Mouse (Mus musculus) cerebellum, adult 2 months (tissue): Measurements from ENCODE around the gene Ppp6r2. TPM values are rescaled to one million over a fixed set of nuclear protein-coding genes. Genes with fewer than 3 reads are reported as not detected.

ENCODE experiments used
- DNase-seq, 2 experiments: peaks; one replicate each; pipeline ENCODE4 v3.0.0; 2021
- H3K27ac ChIP-seq: fragments of 200-500 bp; 2 replicates; pipeline ENCODE4 v1.5.1; 2012; ENCODE audit warnings: low read length, control low read depth, inconsistent platforms; ENCODE audit not compliant: insufficient read depth
- H3K27me3 ChIP-seq: fragments of 200-500 bp; 2 replicates; pipeline ENCODE4 v1.6.1; 2012; ENCODE audit warnings: inconsistent platforms, mild to moderate bottlenecking, low read length, moderate library complexity; ENCODE audit not compliant: control insufficient read depth, insufficient read depth
- H3K4me1 ChIP-seq: fragments of 200-500 bp; 2 replicates; pipeline ENCODE4 v1.6.1; 2011; ENCODE audit warnings: low read length; ENCODE audit not compliant: control insufficient read depth, insufficient read depth
- H3K4me3 ChIP-seq: fragments of 200-500 bp; replicated peaks from 2 replicates; pipeline ENCODE3; 2011; ENCODE audit warnings: mild to moderate bottlenecking, low read depth, low read length, control low read depth; ENCODE audit not compliant: insufficient read depth
- CTCF ChIP-seq: fragments of 200-500 bp; IDR thresholded peaks from 2 replicates; pipeline ENCODE4 v1.5.1; 2011; ENCODE audit warnings: low read depth, mild to moderate bottlenecking, control low read depth, low read length, moderate library complexity, borderline replicate concordance; ENCODE audit not compliant: insufficient read depth
- POLR2A ChIP-seq: fragments of 200-500 bp; IDR thresholded peaks from 2 replicates; pipeline ENCODE4 v1.6.1; 2011; ENCODE audit warnings: low read length, control low read depth, borderline replicate concordance; ENCODE audit not compliant: insufficient read depth
- WGBS: fragments of 180-500 bp; shearing (Covaris S2); methylation state at CpG from one replicate; pipeline ENCODE4 v1.1.7; 2018; 5-methylcytosine and 5-hydroxymethylcytosine counted together
- polyA plus RNA-seq: library from polyadenylated mRNA; depleted of rRNA; stranded (reverse); fragments of >200 nt; gene quantifications from 2 replicates; pipeline ENCODE4 v1.2.3, GENCODE M21; 2012

Ppp6r2 gene
- polyA plus RNA-seq, 1 experiment = 240 TPM

DNA sequence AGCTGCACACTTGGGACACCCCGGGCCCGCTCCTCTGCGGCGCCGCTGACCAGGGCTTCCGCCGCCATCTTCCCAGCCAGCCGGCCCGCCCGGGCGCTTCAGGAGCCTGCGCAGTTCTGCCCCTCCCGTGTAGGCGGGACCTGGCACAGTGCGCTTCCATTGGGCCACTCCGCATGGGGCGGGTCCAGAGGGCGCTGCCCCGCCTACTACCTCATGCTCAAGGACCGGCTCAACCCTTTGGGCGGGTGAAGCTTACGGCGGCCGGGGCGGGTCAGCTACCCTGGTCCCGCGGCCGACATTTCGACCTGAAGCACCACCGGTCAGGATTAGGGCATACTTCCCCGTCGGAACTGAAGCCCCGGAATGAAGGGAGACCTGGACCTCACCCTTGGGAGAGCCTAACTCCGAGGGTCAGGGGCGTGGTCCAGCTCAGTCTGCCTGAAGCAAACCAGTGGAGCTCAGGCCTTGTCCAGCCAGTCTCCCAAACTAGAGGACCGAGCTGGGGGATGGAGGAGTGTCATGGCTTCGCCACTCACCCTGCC lies 103.9 kb downstream of the Ppp6r2 start, which contains the start of gene Sbf1:
Gene Sbf1, minus strand, starts transcription at position 122 of the 542 bp plus-strand sequence.
- TF ChIP-seq POLR2A (peak; percentile 63; the same call in 1 of the 2 replicates), CTCF (no peak)
- Histone ChIP-seq H3K4me1 (peaks cover 27% of the 10 kb centered on the region), H3K27ac (peak within 1 kb of the TSS; percentile 67), H3K4me3 (peak within 1 kb of the TSS; percentile 80), H3K27me3 (no peaks in the 10 kb centered on the region)
- DNase-seq = peak; percentile 98 to 99
- WGBS = under 1% methylated on average over 37 of the region's 37 CpGs

DNA sequence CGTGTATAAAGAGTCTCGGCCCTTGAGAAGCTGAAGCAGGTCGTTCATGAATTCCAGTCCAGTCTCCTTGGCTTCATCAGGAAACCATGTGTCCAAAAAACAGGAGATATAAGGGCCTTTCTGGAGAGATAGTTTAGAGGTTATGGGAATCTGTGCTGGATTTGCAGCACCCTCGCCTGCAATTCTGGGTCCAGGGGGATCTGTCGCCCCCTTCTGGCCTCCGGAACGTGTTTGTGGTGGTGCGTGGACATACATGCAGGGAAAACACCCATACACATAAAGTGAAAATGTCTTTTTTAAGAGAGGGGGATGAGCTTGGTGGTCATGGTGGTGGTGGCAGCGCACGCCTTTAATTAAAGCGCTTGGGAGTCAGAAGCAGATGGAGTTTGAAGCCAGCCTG lies 104.8 kb downstream of the Ppp6r2 start:
- Histone ChIP-seq H3K4me1 (peaks cover 19% of the 10 kb centered on the region), H3K27me3 (no peaks in the 10 kb centered on the region), H3K27ac (no peak overlapping the region), H3K4me3 (no peak overlapping the region)
- 69% methylated on average over 11 of the region's 11 CpGs for WGBS
- TF ChIP-seq CTCF = peak; percentile 20; the same call in 1 of the 2 replicates
- no peak for TF ChIP-seq POLR2A
- peak in 1 of 2 experiments; percentile 27 for DNase-seq

DNA sequence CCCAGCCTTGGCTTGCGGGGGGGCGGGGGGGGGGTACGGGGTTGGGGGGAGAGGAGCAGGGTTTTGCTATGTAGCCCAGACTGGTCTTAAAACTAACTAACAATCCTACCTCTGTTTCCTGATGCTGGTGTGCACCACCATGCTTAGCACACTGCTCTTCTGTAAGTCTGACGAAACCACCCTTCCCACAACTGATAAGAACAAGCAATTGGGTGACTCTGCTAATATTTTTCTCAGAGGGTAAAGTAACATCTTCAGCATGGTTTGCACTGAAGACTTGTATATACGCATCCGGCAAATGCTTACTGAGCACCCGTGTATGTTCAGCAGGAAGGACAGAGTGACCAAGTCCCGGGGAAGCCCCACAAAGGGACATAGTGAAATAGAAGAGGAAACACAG lies 109.9 kb downstream of the Ppp6r2 start:
- Histone ChIP-seq H3K27me3 (no peaks in the 10 kb centered on the region), H3K4me1 (no peaks in the 10 kb centered on the region), H3K27ac (no peak overlapping the region), H3K4me3 (no peak overlapping the region)
- WGBS = 80% methylated on average over 8 of the region's 8 CpGs
- TF ChIP-seq POLR2A (no peak), CTCF (no peak)
- DNase-seq = no peak

DNA sequence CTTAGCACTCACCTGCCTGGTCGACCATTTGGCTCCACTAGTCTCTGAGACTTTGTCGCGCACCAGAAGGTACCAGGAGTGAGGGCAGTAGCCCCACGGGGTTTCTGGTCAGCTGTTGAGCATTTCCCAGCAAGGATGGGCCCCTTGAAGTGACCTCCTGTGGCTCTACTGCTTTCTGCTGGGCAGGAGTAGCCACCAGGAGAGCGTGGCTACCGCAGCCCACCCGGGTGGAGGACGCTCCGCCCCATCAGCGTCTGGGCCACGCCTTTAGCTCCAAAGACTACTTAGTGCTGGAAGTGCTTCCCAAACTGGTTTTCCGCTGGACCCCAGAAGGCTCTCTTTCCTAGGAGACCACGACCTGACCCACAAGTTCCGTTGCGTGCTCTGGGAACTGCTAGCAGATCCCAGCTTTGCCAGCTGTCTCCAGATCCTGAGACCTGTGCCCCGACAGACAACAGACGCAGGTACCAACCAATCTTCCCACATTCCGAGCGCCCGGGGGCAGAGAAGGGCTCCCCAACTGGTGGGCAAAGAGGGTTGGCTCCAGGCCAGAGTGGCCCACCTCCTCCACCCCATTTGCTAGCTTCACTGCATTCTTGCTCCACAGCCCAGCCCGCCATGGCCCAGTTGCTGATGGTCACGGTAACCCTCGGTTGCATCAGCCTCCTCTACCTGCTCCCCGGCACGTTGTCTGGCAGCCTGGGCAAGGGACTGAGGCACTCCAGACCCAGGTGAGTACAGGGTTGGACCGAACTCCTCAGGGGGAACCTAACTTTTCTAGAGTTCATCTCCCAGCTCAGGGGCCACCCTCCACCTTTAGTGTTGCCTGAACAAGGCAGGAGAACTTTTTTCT lies 111.5 kb downstream of the Ppp6r2 start, which contains the start of gene Adm2:
Gene Adm2, plus strand, starts transcription at position 51 of the 853 bp plus-strand sequence.
- TF ChIP-seq POLR2A = no peak
- no peak for TF ChIP-seq CTCF
- Histone ChIP-seq H3K4me1 (no peaks in the 10 kb centered on the region), H3K27ac (no peak within 1 kb of the TSS), H3K4me3 (no peak within 1 kb of the TSS), H3K27me3 (no peaks in the 10 kb centered on the region)
- DNase-seq = no peak
- 14% methylated on average over 26 of the region's 26 CpGs for WGBS

DNA sequence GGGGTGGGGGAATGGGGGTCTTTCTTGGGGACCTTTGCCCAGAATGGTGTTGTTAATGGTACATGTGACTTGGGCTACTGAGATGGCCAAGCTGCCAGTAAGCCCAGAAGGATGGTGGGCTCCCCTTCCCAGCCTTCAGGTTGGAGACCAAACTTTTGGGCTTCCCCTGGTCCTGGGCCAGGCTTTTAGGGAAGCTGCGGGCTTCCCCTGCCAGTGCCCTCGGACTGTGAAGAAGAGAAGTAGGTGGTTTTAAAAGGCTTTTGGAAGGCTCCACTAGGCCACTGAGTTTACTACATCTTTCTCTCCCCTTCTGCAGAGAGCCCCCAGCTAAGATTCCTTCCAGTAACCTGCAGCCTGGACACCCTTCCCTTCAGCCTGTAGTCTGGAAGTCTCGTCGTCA lies 112.3 kb downstream of the Ppp6r2 start:
- WGBS = 48% methylated on average over 4 of the region's 4 CpGs
- Histone ChIP-seq H3K4me3 (no peak overlapping the region), H3K27ac (no peak overlapping the region), H3K4me1 (no peaks in the 10 kb centered on the region), H3K27me3 (no peaks in the 10 kb centered on the region)
- TF ChIP-seq CTCF (no peak), POLR2A (no peak)
- DNase-seq = no peak

DNA sequence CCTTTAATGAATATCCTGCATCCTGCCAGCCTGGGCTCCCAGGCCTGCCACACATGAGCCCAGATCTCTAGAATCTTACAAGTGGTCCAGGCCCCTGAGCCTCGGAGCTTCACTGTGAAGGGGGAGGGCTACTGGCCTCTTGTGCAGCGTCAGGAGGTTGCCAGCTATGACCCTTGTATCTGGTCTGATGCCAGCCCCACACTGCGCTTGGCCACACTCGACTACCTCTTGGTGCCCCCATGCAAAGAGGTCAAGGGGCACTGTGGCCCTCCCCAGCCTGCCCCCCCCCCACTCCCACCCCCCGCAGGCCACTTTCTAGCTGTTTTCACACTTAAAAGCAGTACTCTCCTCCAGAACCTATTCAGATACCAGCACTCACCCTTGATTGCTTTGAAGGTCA lies 115.1 kb downstream of the Ppp6r2 start:
- no peak for DNase-seq
- no peak for TF ChIP-seq POLR2A
- Histone ChIP-seq H3K27me3 (no peaks in the 10 kb centered on the region), H3K27ac (no peak overlapping the region), H3K4me1 (no peaks in the 10 kb centered on the region), H3K4me3 (no peak overlapping the region)
- WGBS = 41% methylated on average over 5 of the region's 5 CpGs

DNA sequence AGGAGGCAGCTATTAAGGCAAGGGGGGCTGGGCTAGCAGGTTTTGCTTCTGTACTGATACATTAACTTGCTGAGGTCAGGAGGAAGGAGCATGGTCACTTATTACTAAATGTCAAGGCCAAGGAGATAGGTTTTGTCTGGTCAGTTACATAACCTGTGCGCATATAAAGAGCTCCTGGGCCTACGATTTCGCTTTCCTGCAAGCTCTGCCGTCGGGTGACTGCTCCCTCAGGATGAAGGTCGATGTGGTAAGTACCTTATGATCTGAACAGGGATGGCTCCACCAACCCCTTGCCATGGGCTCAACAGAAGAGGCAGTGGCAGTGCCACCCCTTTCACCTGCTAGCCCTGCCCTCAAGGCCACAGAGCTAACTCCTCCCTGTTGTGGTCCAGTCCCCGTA lies 122.9 kb downstream of the Ppp6r2 start, which contains the start of gene Miox:
Gene Miox, plus strand, starts transcription at position 128 of the 400 bp plus-strand sequence.
- TF ChIP-seq CTCF (no peak), POLR2A (no peak)
- Histone ChIP-seq H3K27me3 (no peaks in the 10 kb centered on the region), H3K27ac (no peak within 1 kb of the TSS), H3K4me3 (no peak within 1 kb of the TSS), H3K4me1 (no peaks in the 10 kb centered on the region)
- DNase-seq = no peak
- 91% methylated on average over 7 of the region's 7 CpGs for WGBS
